Mouse (Mus musculus) neural tube, embryonic 15.5 days (tissue): ENCODE results near the gene Gmds. TPM values are rescaled to one million over a fixed set of nuclear protein-coding genes. Genes with fewer than 3 reads are reported as not detected.

ENCODE experiments used
- ATAC-seq: fragments of 200-750 bp; cut with Nextera tagmentation; 2 replicates; pipeline ENCODE4 v1.8.0; 2017; ENCODE audit warnings: mild to moderate bottlenecking, moderate TSS enrichment, moderate library complexity; ENCODE audit not compliant: low FRiP score
- H3K27ac ChIP-seq: fragments of 300-500 bp; sonication (generic); replicated peaks from 2 replicates; pipeline ENCODE4 v1.5.1; 2015; ENCODE audit warnings: mild to moderate bottlenecking, inconsistent platforms
- H3K27me3 ChIP-seq: fragments of 300-500 bp; sonication (generic); replicated peaks from 2 replicates; pipeline ENCODE4 v1.6.1; 2015; ENCODE audit warnings: inconsistent platforms
- H3K36me3 ChIP-seq: fragments of 300-500 bp; sonication (generic); 2 replicates; pipeline ENCODE4 v1.6.1; 2015; ENCODE audit warnings: inconsistent platforms
- H3K4me1 ChIP-seq: fragments of 300-500 bp; sonication (generic); 2 replicates; pipeline ENCODE4 v1.6.1; 2015; ENCODE audit warnings: inconsistent platforms
- H3K4me2 ChIP-seq: fragments of 300-500 bp; sonication (generic); 2 replicates; pipeline ENCODE4 v1.6.1; 2015; ENCODE audit warnings: inconsistent platforms, mild to moderate bottlenecking, moderate library complexity
- H3K4me3 ChIP-seq: fragments of 300-500 bp; sonication (generic); replicated peaks from 2 replicates; pipeline ENCODE4 v1.5.1; 2015; ENCODE audit warnings: mild to moderate bottlenecking, inconsistent platforms
- H3K9ac ChIP-seq: fragments of 300-500 bp; sonication (generic); replicated peaks from 2 replicates; pipeline ENCODE4 v1.6.1; 2015; ENCODE audit warnings: mild to moderate bottlenecking, inconsistent platforms
- H3K9me3 ChIP-seq: fragments of 300-500 bp; sonication (generic); replicated peaks from 2 replicates; pipeline ENCODE4 v1.6.1; 2016; ENCODE audit warnings: inconsistent platforms
- WGBS: fragments of 180-500 bp; shearing (Covaris S2); methylation state at CpG from one replicate; pipeline ENCODE4 v1.1.7; 2015; ENCODE audit warnings: mixed read lengths; 5-methylcytosine and 5-hydroxymethylcytosine counted together
- polyA plus RNA-seq: library from polyadenylated mRNA; unstranded; fragments of >200 nt; fragmentation: Nextera tagmentation; extraction: Ambion mirVana; gene quantifications from 2 replicates; pipeline ENCODE4 v1.2.1, GENCODE M21; 2015

Gene Gmds
- polyA plus RNA-seq, 1 experiment from 2014 or later: 39.3 TPM

- Histone ChIP-seq H3K9me3 (no peaks in the 10 kb centered on the region), H3K4me1 (no peaks in the 10 kb centered on the region), H3K4me3 (no peak overlapping the region), H3K9ac (no peak overlapping the region), H3K27ac (no peak overlapping the region), H3K36me3 (no peaks in the 10 kb centered on the region), H3K27me3 (no peaks in the 10 kb centered on the region), H3K4me2 (no peak overlapping the region)
- 79% methylated on average over 3 of the region's 3 CpGs for WGBS
- no peak for ATAC-seq
Observed at GRCm38 (mm10) chr13:32312663-32313062, 25.9 kb downstream of the Gmds start.

GRCm38 (mm10) chr13:32311476-32311875, 27.1 kb downstream of the Gmds start:
- WGBS: 90% methylated on average over 2 of the region's 2 CpGs
- Histone ChIP-seq H3K4me3 (no peak overlapping the region), H3K9ac (no peak overlapping the region), H3K27me3 (no peaks in the 10 kb centered on the region), H3K27ac (no peak overlapping the region), H3K4me1 (no peaks in the 10 kb centered on the region), H3K4me2 (no peak overlapping the region), H3K9me3 (no peaks in the 10 kb centered on the region), H3K36me3 (no peaks in the 10 kb centered on the region)
- ATAC-seq: no peak

GRCm38 (mm10) chr13:32298456-32298855, 40.1 kb downstream of the Gmds start:
- Histone ChIP-seq H3K9me3 (no peaks in the 10 kb centered on the region), H3K4me1 (no peaks in the 10 kb centered on the region), H3K36me3 (no peaks in the 10 kb centered on the region), H3K9ac (no peak overlapping the region), H3K27me3 (no peaks in the 10 kb centered on the region), H3K4me3 (no peak overlapping the region), H3K4me2 (no peak overlapping the region), H3K27ac (no peak overlapping the region)
- 8% methylated on average over 1 of the region's 1 CpGs for WGBS
- no peak for ATAC-seq

- Histone ChIP-seq H3K9ac (no peak overlapping the region), H3K27ac (no peak overlapping the region), H3K4me1 (no peaks in the 10 kb centered on the region), H3K4me3 (no peak overlapping the region), H3K4me2 (no peak overlapping the region), H3K36me3 (no peaks in the 10 kb centered on the region), H3K27me3 (no peaks in the 10 kb centered on the region), H3K9me3 (no peaks in the 10 kb centered on the region)
- peak; percentile 61 for ATAC-seq
- WGBS: 58% methylated on average over 5 of the region's 5 CpGs
Observed at GRCm38 (mm10) chr13:32297398-32297797, 41.1 kb downstream of the Gmds start.

GRCm38 (mm10) chr13:32294416-32295195, 43.9 kb downstream of the Gmds start:
- no peak for ATAC-seq
- Histone ChIP-seq H3K27me3 (no peaks in the 10 kb centered on the region), H3K9ac (no peak overlapping the region), H3K4me3 (no peak overlapping the region), H3K9me3 (no peaks in the 10 kb centered on the region), H3K4me1 (no peaks in the 10 kb centered on the region), H3K36me3 (no peaks in the 10 kb centered on the region), H3K27ac (no peak overlapping the region), H3K4me2 (no peak overlapping the region)
- 61% methylated on average over 3 of the region's 3 CpGs for WGBS

GRCm38 (mm10) chr13:32272937-32273496, 65.5 kb downstream of the Gmds start:
- H3K27me3 ChIP-seq: no peaks in the 10 kb centered on the region
- 86% methylated on average over 2 of the region's 2 CpGs for WGBS

GRCm38 (mm10) chr13:32269757-32270156, 68.8 kb downstream of the Gmds start:
- 77% methylated on average over 2 of the region's 2 CpGs for WGBS
- H3K27ac ChIP-seq: no peak overlapping the region
- no peaks in the 10 kb centered on the region for H3K27me3 ChIP-seq
- H3K4me3 ChIP-seq: no peak overlapping the region
- H3K9me3 ChIP-seq: no peaks in the 10 kb centered on the region
- no peak overlapping the region for H3K9ac ChIP-seq
- no peak overlapping the region for H3K4me2 ChIP-seq
- no peaks in the 10 kb centered on the region for H3K36me3 ChIP-seq
- no peaks in the 10 kb centered on the region; the same call in 1 of the 2 replicates for H3K4me1 ChIP-seq
- no peak for ATAC-seq

More at GRCm38 (mm10) chr13:32272937-32273496, 65.5 kb downstream of the Gmds start:
- no peaks in the 10 kb centered on the region for H3K4me1 ChIP-seq
- H3K9ac ChIP-seq: no peak overlapping the region
- no peak overlapping the region for H3K27ac ChIP-seq
- H3K36me3 ChIP-seq: no peaks in the 10 kb centered on the region
- no peak overlapping the region for H3K4me2 ChIP-seq
- ATAC-seq: no peak
- H3K9me3 ChIP-seq: no peaks in the 10 kb centered on the region
- no peak overlapping the region for H3K4me3 ChIP-seq

GRCm38 (mm10) chr13:32269261-32269660, 69.3 kb downstream of the Gmds start:
- Histone ChIP-seq H3K4me3 (no peak overlapping the region), H3K4me2 (no peak overlapping the region), H3K4me1 (no peaks in the 10 kb centered on the region; the same call in 1 of the 2 replicates), H3K36me3 (no peaks in the 10 kb centered on the region), H3K9ac (no peak overlapping the region), H3K27ac (no peak overlapping the region), H3K9me3 (no peaks in the 10 kb centered on the region), H3K27me3 (no peaks in the 10 kb centered on the region)
- ATAC-seq: no peak
- 87% methylated on average over 2 of the region's 2 CpGs for WGBS

GRCm38 (mm10) chr13:32268284-32268683, 70.3 kb downstream of the Gmds start:
- WGBS: 23% methylated on average over 3 of the region's 3 CpGs
- no peak for ATAC-seq
- Histone ChIP-seq H3K4me2 (no peak overlapping the region), H3K4me1 (no peaks in the 10 kb centered on the region; the same call in 1 of the 2 replicates), H3K36me3 (no peaks in the 10 kb centered on the region), H3K9me3 (no peaks in the 10 kb centered on the region), H3K27me3 (no peaks in the 10 kb centered on the region), H3K9ac (no peak overlapping the region), H3K27ac (no peak overlapping the region), H3K4me3 (no peak overlapping the region)

- Histone ChIP-seq H3K9ac (no peak overlapping the region), H3K9me3 (no peaks in the 10 kb centered on the region), H3K27me3 (no peaks in the 10 kb centered on the region), H3K4me1 (no peaks in the 10 kb centered on the region; the same call in 1 of the 2 replicates), H3K4me3 (no peak overlapping the region), H3K27ac (no peak overlapping the region), H3K36me3 (no peaks in the 10 kb centered on the region), H3K4me2 (no peak overlapping the region)
- no peak for ATAC-seq
- WGBS: 46% methylated on average over 2 of the region's 2 CpGs
Observed at GRCm38 (mm10) chr13:32267184-32267775, 71.3 kb downstream of the Gmds start.

- Histone ChIP-seq H3K4me2 (no peak overlapping the region), H3K36me3 (no peaks in the 10 kb centered on the region), H3K27ac (no peak overlapping the region), H3K27me3 (no peaks in the 10 kb centered on the region), H3K9me3 (no peaks in the 10 kb centered on the region), H3K9ac (no peak overlapping the region), H3K4me1 (no peaks in the 10 kb centered on the region; the same call in 1 of the 2 replicates), H3K4me3 (no peak overlapping the region)
- ATAC-seq: no peak
- WGBS: 62% methylated on average over 3 of the region's 3 CpGs
Observed at GRCm38 (mm10) chr13:32266721-32267120, 71.8 kb downstream of the Gmds start.

GRCm38 (mm10) chr13:32256121-32256520, 82.4 kb downstream of the Gmds start:
- 79% methylated on average over 2 of the region's 2 CpGs for WGBS

More at GRCm38 (mm10) chr13:32256121-32256520, 82.4 kb downstream of the Gmds start:
- Histone ChIP-seq H3K4me1 (no peaks in the 10 kb centered on the region), H3K36me3 (no peaks in the 10 kb centered on the region), H3K27ac (no peak overlapping the region), H3K9me3 (no peaks in the 10 kb centered on the region), H3K9ac (no peak overlapping the region), H3K4me2 (no peak overlapping the region), H3K27me3 (no peaks in the 10 kb centered on the region), H3K4me3 (no peak overlapping the region)
- ATAC-seq: no peak
